Mouse (Mus musculus) gastrocnemius, postnatal 36 days (tissue): Measurements from ENCODE around the gene Ctnnal1. TPM values are rescaled to one million over a fixed set of nuclear protein-coding genes. Genes with fewer than 3 reads are reported as not detected.
"Not testable (repeated sequence)": the region's sequence is repeated elsewhere in the genome, so short reads cannot be mapped to it uniquely, and the experiment has no call there.

Source experiments
- DNase-seq, 2 experiments: peaks; one replicate each; pipeline ENCODE4 v3.0.0; 2022
- intact Hi-C: fragments of 180-260 bp; cut with DNase I; formaldehyde crosslinking; loops from one replicate; pipeline ENCODE4 v1.15.1; 2025
- long read RNA-seq, 2 experiments: library from polyadenylated mRNA; stranded (forward); transcript quantifications; one replicate each; pipeline ENCODE4 v2.0.0; 2021
- total RNA-seq, 2 experiments: library from RNA; stranded (reverse); gene quantifications; 2 replicates each; pipeline ENCODE4 v1.2.3; 2021

Gene Ctnnal1
- total RNA-seq, result 1 to 10 TPM; 8.3 to 9.2 TPM
- long read RNA-seq, experiment 1, partial matches to known transcripts, result 0 of 4 reads
- long read RNA-seq, experiment 1, other reads (novel, unspliced or antisense), result 3 of 4 reads
- long read RNA-seq, experiment 2, transcript Ctnnal1-201 (19 exons, 3,664 nt), result major isoform, 6 of 11 reads
- long read RNA-seq, experiment 2, partial matches to known transcripts, result 1 of 11 reads
- long read RNA-seq, experiment 2, other reads (novel, unspliced or antisense), result 4 of 11 reads

- intact Hi-C loops, result no loop called here
- peak; percentile 78 to 82 for DNase-seq
Measured at GRCm38 (mm10) chr4:56865003-56865511, at the start of gene Ctnnal1. Gene Ctnnal1 (minus strand): TSS chr4:56865188.

GRCm38 (mm10) chr4:56914761-56915160 lies 49.8 kb upstream of the Ctnnal1 start:
- intact Hi-C loops, result no loop called here
- DNase-seq, result no peak

GRCm38 (mm10) chr4:56914338-56914737 lies 49.4 kb upstream of the Ctnnal1 start:
- intact Hi-C loops, result no loop called here
- no peak for DNase-seq

- no peak for DNase-seq
- intact Hi-C loops, result no loop called here
Measured at GRCm38 (mm10) chr4:56912382-56913001, 47.5 kb upstream of the Ctnnal1 start.

- no peak for DNase-seq
- intact Hi-C loops, result no loop called here
Measured at GRCm38 (mm10) chr4:56909568-56909967, 44.6 kb upstream of the Ctnnal1 start.

- intact Hi-C loops, result no loop called here
- DNase-seq, result no peak
Measured at GRCm38 (mm10) chr4:56907671-56908070, 42.7 kb upstream of the Ctnnal1 start.

- intact Hi-C loops, result no loop called here
- no peak for DNase-seq
Measured at GRCm38 (mm10) chr4:56906926-56907325, 41.9 kb upstream of the Ctnnal1 start.

- DNase-seq, result no peak
- intact Hi-C loops, result no loop called here
Measured at GRCm38 (mm10) chr4:56905507-56905906, 40.5 kb upstream of the Ctnnal1 start.

GRCm38 (mm10) chr4:56901671-56902070 lies 36.7 kb upstream of the Ctnnal1 start:
- intact Hi-C loops, result no loop called here
- no peak for DNase-seq

- intact Hi-C loops, result no loop called here
- DNase-seq, result no peak
Measured at GRCm38 (mm10) chr4:56899216-56899615, 34.2 kb upstream of the Ctnnal1 start.

GRCm38 (mm10) chr4:56897511-56897910 lies 32.5 kb upstream of the Ctnnal1 start:
- intact Hi-C loops, result no loop called here

GRCm38 (mm10) chr4:56894196-56894595 lies 29.2 kb upstream of the Ctnnal1 start:
- intact Hi-C loops, result no loop called here
- no peak for DNase-seq

More at GRCm38 (mm10) chr4:56897511-56897910, 32.5 kb upstream of the Ctnnal1 start:
- DNase-seq, result no peak

- DNase-seq, result no peak
- intact Hi-C loops, result no loop called here
Measured at GRCm38 (mm10) chr4:56892501-56893115, 27.6 kb upstream of the Ctnnal1 start.

- no peak for DNase-seq
Measured at GRCm38 (mm10) chr4:56888483-56888882, 23.5 kb upstream of the Ctnnal1 start.

GRCm38 (mm10) chr4:56886286-56886979 lies 21.4 kb upstream of the Ctnnal1 start:
- intact Hi-C loops, result no loop called here
- DNase-seq, result no peak

More at GRCm38 (mm10) chr4:56888483-56888882, 23.5 kb upstream of the Ctnnal1 start:
- intact Hi-C loops, result no loop called here

- intact Hi-C loops, result no loop called here
- no peak for DNase-seq
Measured at GRCm38 (mm10) chr4:56880036-56880703, 15.2 kb upstream of the Ctnnal1 start.

GRCm38 (mm10) chr4:56878971-56879370 lies 14.0 kb upstream of the Ctnnal1 start:
- intact Hi-C loops, result no loop called here
- DNase-seq, result no peak

- intact Hi-C loops, DNase-seq: not testable (repeated sequence)
Measured at GRCm38 (mm10) chr4:56870541-56870940, 5.6 kb upstream of the Ctnnal1 start.

GRCm38 (mm10) chr4:56867761-56868160 lies 2.8 kb upstream of the Ctnnal1 start:
- DNase-seq, result no peak
- intact Hi-C loops, result no loop called here

GRCm38 (mm10) chr4:56865971-56866370 lies 983 bp upstream of the Ctnnal1 start:
- peak in 1 of 2 experiments; percentile 25 for DNase-seq
- intact Hi-C loops, result no loop called here
